Mouse (Mus musculus) frontal cortex, postnatal 36 days (tissue): ENCODE data around the gene Batf3.
"Not testable (repeated sequence)": the region's sequence is repeated elsewhere in the genome, so short reads cannot be mapped to it uniquely, and the experiment has no call there.

Source experiments
- DNase-seq, 2 experiments: peaks; one replicate each; pipeline ENCODE4 v3.0.0; 2022; ENCODE audit warnings: low spot score in 2 of 2

The Batf3 gene

DNA sequence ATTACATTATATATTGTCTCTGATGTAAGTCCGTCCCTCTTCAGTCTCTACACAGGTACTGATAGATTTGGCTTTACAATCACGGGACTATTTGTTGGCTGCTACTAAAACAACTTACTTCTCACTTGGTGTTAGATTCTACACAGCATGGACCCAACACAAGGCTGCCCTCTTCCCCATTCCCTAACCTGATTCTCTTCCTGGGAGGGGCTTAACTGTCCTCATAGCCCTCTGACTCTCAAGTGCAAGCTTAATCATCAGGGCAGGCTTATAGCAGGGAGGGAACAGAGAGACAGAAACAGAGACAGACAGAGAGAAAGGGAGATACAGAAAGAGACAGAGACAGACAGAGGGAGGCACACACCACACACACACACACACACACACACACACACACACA, 34.0 kb downstream of the Batf3 start:
- DNase-seq = no peak

GRCm38 (mm10) chr1:191132240-191132639, 34.6 kb downstream of the Batf3 start:
- DNase-seq = no peak

DNA sequence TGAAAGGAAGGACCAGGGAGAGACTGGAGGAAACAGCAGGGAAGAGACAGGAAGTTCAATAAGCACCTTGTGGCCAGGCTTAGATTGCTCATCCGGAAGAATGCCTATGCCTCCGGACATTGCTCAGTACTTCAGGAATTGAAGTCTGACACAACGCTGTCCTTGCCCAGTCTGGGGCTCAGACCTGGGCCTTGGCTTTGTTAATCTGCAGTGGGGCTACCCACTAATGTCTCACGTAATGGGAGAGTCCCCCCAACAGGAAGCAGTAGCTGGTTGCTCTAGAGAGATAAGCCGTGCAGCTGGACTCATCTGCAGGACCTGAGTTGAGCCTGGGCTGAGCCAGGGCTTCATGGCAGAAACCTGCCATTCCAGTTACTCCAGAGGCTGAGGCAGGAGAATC, 35.3 kb downstream of the Batf3 start:
- DNase-seq = no peak

DNA sequence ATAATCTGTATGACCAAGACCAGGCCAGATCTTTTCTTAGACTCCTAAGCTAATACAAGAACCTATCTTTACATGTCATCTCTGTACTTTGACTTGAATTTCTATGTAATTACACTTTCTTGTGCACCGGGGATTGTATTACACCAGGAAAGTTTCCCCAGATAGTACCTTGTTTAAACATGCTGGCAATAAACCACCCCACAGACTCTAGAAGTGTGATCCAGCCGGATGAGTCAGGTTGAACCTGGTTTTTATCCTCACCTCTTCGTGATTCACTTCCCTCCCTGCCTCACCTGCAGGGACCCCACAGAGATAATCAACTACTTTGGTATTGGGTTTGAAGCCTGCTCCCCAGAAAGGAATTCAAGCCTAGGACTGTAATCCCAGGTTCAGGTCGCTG, 37.8 kb downstream of the Batf3 start:
- no peak for DNase-seq

DNA sequence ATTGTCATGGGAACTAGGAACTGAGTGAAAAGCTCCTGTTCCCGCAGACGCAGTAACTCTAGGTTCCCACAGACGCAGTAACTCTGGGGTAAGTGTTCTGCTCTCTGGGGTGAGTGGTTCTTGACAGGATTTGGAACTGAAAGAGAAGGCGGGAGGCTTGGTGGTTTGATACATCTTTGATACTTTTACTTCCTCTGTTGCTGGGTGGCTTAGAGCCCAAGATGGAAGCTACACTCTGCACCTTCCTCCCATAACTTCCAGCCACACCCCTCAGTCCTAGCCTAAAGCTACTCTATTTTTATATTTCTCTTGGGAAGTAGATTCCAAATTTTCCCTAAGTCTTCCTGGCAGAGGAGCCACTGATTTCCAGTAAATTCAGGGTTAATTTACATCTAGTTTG, 40.8 kb downstream of the Batf3 start:
- DNase-seq = no peak

- no peak for DNase-seq
Observed at GRCm38 (mm10) chr1:191138874-191139495, 41.3 kb downstream of the Batf3 start.

- DNase-seq = no peak
Observed at GRCm38 (mm10) chr1:191140983-191141382, 43.3 kb downstream of the Batf3 start.

- not testable (repeated sequence) for DNase-seq
Observed at GRCm38 (mm10) chr1:191149489-191149888, 51.8 kb downstream of the Batf3 start.

- DNase-seq = no peak
Observed at GRCm38 (mm10) chr1:191150924-191151605, 53.4 kb downstream of the Batf3 start.

DNA sequence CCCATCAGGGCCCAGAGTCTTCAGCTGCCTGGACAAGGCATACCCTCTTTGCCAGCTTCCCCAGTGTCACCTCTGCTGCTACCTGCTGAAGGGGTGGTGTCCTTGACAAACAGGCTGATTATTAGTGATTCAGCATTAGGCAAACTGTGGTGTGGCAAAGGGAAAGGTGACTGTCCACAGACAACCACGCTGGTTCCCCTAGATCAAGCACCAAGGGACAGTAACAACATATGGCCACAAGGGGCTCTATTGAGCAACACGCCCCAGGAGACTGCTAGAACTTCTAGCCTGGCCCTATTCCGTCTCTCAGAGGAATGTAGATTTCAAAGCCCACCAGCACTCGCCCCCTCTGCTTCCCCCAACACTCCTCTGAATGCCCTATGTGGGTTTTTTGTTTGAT, 55.4 kb downstream of the Batf3 start:
- DNase-seq = peak; percentile 11 to 40

- no peak for DNase-seq
Observed at GRCm38 (mm10) chr1:191154314-191154713, 56.7 kb downstream of the Batf3 start.
